Mouse (Mus musculus): ENCODE measurements at regions not wholly inside any gene's neighbourhood (a gene's known extent, or its start where the extent isn't known, plus 50 kb on each side); places are given as distances from the start of the nearest gene placed in this dataset.
"Not testable (repeated sequence)": the region's sequence is repeated elsewhere in the genome, so short reads cannot be mapped to it uniquely, and the experiment has no call there.

DNA sequence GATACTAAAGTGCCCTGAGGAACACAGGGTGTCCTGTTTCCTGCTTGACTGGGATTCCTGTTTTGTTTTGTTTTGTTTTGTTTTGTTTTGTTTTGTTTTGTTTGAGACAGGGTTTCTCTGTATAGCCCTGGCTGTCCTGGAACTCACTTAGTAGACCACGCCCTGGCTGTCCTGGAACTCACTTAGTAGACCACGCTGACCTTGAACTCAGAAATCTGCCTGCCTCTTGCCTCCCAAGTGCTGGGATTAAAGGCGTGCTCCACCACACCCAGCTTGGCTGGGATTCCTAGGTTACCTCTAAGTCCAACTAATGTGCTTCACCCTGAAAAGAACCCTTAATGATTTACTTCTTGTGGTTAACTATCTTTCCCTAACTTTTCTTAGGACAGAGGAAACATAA lies 1529.6 kb upstream of the Dsel start:
- H3K4me2 ChIP-seq (ENCODE audit: insufficient read depth, low read depth, poor library complexity, severe bottlenecking); in situ Hi-C loops (cut with MboI; ENCODE audit: low pct_ligation_motif_present, low pct_unique_long_range_greater_than_20kb, low sequenced_read_pairs); H3K9ac ChIP-seq (ENCODE audit: insufficient read depth, low read depth); dilution Hi-C loops (cut with MboI; ENCODE audit: extremely low pct_ligation_motif_present, extremely low pct_unique_long_range_greater_than_20kb, low sequenced_read_pairs); H3K27ac ChIP-seq (ENCODE audit: insufficient read depth, low read depth); DNase-seq (ENCODE audit: extremely low read depth); H3K36me3 ChIP-seq (replicated peaks in 1 of 2; ENCODE audit: control insufficient read depth in 1 of 2, insufficient read depth in 1 of 2, low read length in 1 of 2); H3K4me1 ChIP-seq (ENCODE audit: control insufficient read depth in 1 of 2, insufficient read depth in 2 of 2); H3K79me2 ChIP-seq (replicated peaks; ENCODE audit: control insufficient read depth, extremely low read depth, insufficient read depth, poor library complexity, severe bottlenecking); H3K27me3 ChIP-seq (replicated peaks); H3K4me3 ChIP-seq (replicated peaks in 1 of 3; ENCODE audit: low read depth in 2 of 3, low read length in 2 of 3, poor library complexity in 1 of 3): not testable (repeated sequence)
- peaks cover 43% of the 10 kb centered on the region for H3K9me3 ChIP-seq (replicated peaks; ENCODE audit: low read length)

DNA sequence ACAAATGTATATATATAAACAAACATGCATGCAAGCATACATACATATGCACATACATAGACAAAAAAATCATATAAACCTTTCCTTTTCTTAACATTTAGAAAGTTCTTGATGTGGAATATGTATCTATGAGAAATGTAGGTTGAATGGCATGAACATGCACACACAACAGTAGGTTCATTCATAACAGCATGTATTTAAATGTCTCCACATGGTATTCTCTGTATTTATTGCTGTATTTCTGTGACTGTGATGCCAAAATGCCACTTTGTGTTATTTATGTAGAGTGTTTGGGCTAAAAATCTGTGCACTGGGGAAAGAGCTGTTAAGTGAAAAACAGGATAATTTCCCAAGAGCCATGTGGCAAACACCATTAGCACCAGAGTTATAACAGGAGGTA lies 1528.2 kb upstream of the Dsel start:
- no peak overlapping the region for H3K9ac ChIP-seq (ENCODE audit: insufficient read depth, low read depth)
- dilution Hi-C loops (cut with MboI; ENCODE audit: extremely low pct_ligation_motif_present, extremely low pct_unique_long_range_greater_than_20kb, low sequenced_read_pairs) (no loop called here), in situ Hi-C loops (cut with MboI; ENCODE audit: low pct_ligation_motif_present, low pct_unique_long_range_greater_than_20kb, low sequenced_read_pairs) (no loop called here)
- no peaks in the 10 kb centered on the region for H3K27me3 ChIP-seq (replicated peaks)
- H3K4me1 ChIP-seq (ENCODE audit: control insufficient read depth in 1 of 2, insufficient read depth in 2 of 2) = no peaks in the 10 kb centered on the region
- DNase-seq (ENCODE audit: extremely low read depth) = no peak
- H3K9me3 ChIP-seq (replicated peaks; ENCODE audit: low read length) = peaks cover 40% of the 10 kb centered on the region
- no peak overlapping the region for H3K4me3 ChIP-seq (replicated peaks in 1 of 3; ENCODE audit: low read depth in 2 of 3, low read length in 2 of 3, poor library complexity in 1 of 3)
- no peaks in the 10 kb centered on the region for H3K79me2 ChIP-seq (replicated peaks; ENCODE audit: control insufficient read depth, extremely low read depth, insufficient read depth, poor library complexity, severe bottlenecking)
- H3K36me3 ChIP-seq (replicated peaks in 1 of 2; ENCODE audit: control insufficient read depth in 1 of 2, insufficient read depth in 1 of 2, low read length in 1 of 2) = no peaks in the 10 kb centered on the region
- no peak overlapping the region for H3K4me2 ChIP-seq (ENCODE audit: insufficient read depth, low read depth, poor library complexity, severe bottlenecking)
- no peak overlapping the region for H3K27ac ChIP-seq (ENCODE audit: insufficient read depth, low read depth)
- TF ChIP-seq POLR2AphosphoS2 (IDR thresholded peaks at IDR 0.05; ENCODE audit: low read depth, low read length) = no peak
- TF ChIP-seq ZC3H11A (IDR thresholded peaks at IDR 0.05; ENCODE audit: low read depth, low read length) = no peak
- no peak for TF ChIP-seq MEF2A (IDR thresholded peaks at IDR 0.05; ENCODE audit: borderline replicate concordance, low read depth, low read length)
- TF ChIP-seq SMC3 (IDR thresholded peaks at IDR 0.05; ENCODE audit: low read depth, low read length) = no peak
- TF ChIP-seq USF1 (IDR thresholded peaks at IDR 0.05; ENCODE audit: low read depth, low read length) = no peak
- TF ChIP-seq NELFE (IDR thresholded peaks at IDR 0.05; ENCODE audit: low read depth, low read length) = no peak
- TF ChIP-seq MAFK (IDR thresholded peaks at IDR 0.05; ENCODE audit: insufficient replicate concordance, low read length) = no peak
- no peak for TF ChIP-seq RAD21 (IDR thresholded peaks at IDR 0.05; ENCODE audit: low read depth, low read length)
- no peak for TF ChIP-seq MAX (IDR thresholded peaks at IDR 0.05; ENCODE audit: low read length)
- no peak for TF ChIP-seq TBP (conservative IDR thresholded peaks at IDR 0.05; ENCODE audit: low read depth, low read length)
- no peak for TF ChIP-seq CTCF (conservative IDR thresholded peaks at IDR 0.05 in 1 of 2, IDR thresholded peaks at IDR 0.05 in 1 of 2; ENCODE audit: low read depth in 2 of 2, low read length in 2 of 2)
- no peak for TF ChIP-seq ELF1 (IDR thresholded peaks at IDR 0.05; ENCODE audit: low read depth, low read length)
- TF ChIP-seq MXI1 (IDR thresholded peaks at IDR 0.05; ENCODE audit: low read depth, low read length) = no peak
- TF ChIP-seq CHD2 (IDR thresholded peaks at IDR 0.05; ENCODE audit: low read length) = no peak
- TF ChIP-seq TCF12 (IDR thresholded peaks at IDR 0.05; ENCODE audit: low read depth, low read length) = no peak
- no peak for TF ChIP-seq RCOR1 (conservative IDR thresholded peaks at IDR 0.05; ENCODE audit: low read depth, low read length)
- no peak for TF ChIP-seq POLR2A (IDR thresholded peaks at IDR 0.05; ENCODE audit: low read depth, low read length)
- no peak for TF ChIP-seq ETS1 (conservative IDR thresholded peaks at IDR 0.05; ENCODE audit: low read depth, low read length)
